Mouse (Mus musculus) ES-E14 (cell line): ENCODE results near the gene Man1c1. TPM values are rescaled to one million over a fixed set of nuclear protein-coding genes. Genes with fewer than 3 reads are reported as not detected.

Source experiments
- DNase-seq: peaks from one replicate; pipeline ENCODE4 v3.0.0-alpha.2; 2013; ENCODE audit warnings: low read depth, low spot score
- H3K27ac ChIP-seq: 2 replicates; pipeline ENCODE4 v1.5.1; 2012; ENCODE audit warnings: low read depth, mild to moderate bottlenecking, low read length, moderate library complexity, mixed read lengths; ENCODE audit not compliant: poor library complexity, insufficient read depth, severe bottlenecking
- H3K36me3 ChIP-seq: 2 replicates; pipeline ENCODE4 v1.6.1; 2012; ENCODE audit warnings: mild to moderate bottlenecking, low read length, moderate library complexity, mixed read lengths; ENCODE audit not compliant: control insufficient read depth, poor library complexity, insufficient read depth, severe bottlenecking
- H3K4me1 ChIP-seq, 2 experiments: fragments of 150-350 bp in 1 of 2; sonication (generic) in 1 of 2; 2 replicates each; pipeline ENCODE4 v1.6.1; 2012; ENCODE audit warnings: low read length in 2 of 2, mild to moderate bottlenecking in 1 of 2, mixed read lengths in 1 of 2; ENCODE audit not compliant: control insufficient read depth in 2 of 2, insufficient read depth in 2 of 2, poor library complexity in 1 of 2
- H3K4me3 ChIP-seq, 2 experiments: fragments of 150-350 bp in 1 of 2; sonication (generic) in 1 of 2; 2 replicates each; pipeline ENCODE4 v1.5.1; 2012; ENCODE audit warnings: low read length in 2 of 2, low read depth in 1 of 2, mild to moderate bottlenecking in 1 of 2, mixed read lengths in 1 of 2; ENCODE audit not compliant: insufficient read depth in 1 of 2, poor library complexity in 1 of 2, severe bottlenecking in 1 of 2
- H3K9ac ChIP-seq: 2 replicates; pipeline ENCODE4 v1.6.1; 2012; ENCODE audit warnings: low read depth, mild to moderate bottlenecking, low read length, mixed read lengths; ENCODE audit not compliant: poor library complexity, insufficient read depth, severe bottlenecking
- H3K9me3 ChIP-seq: fragments of 150-350 bp; sonication (generic); 2 replicates; pipeline ENCODE4 v1.6.1; 2012; ENCODE audit warnings: low read depth, mild to moderate bottlenecking, low read length; ENCODE audit not compliant: control insufficient read depth, insufficient read depth
- CHD2 ChIP-seq: IDR thresholded peaks from 2 replicates; pipeline ENCODE4 v1.6.1; 2014; ENCODE audit warnings: mild to moderate bottlenecking, low read depth, low read length, inconsistent platforms
- HCFC1 ChIP-seq: IDR thresholded peaks from 2 replicates; pipeline ENCODE4 v1.6.1; 2012; ENCODE audit warnings: low read length, inconsistent platforms, borderline replicate concordance; ENCODE audit not compliant: insufficient read depth
- MAFK ChIP-seq: IDR thresholded peaks from 2 replicates; pipeline ENCODE4 v1.6.1; 2014; ENCODE audit warnings: mild to moderate bottlenecking, low read depth, low read length, inconsistent platforms; ENCODE audit not compliant: insufficient read depth
- ZC3H11A ChIP-seq: IDR thresholded peaks from 2 replicates; pipeline ENCODE4 v1.6.1; 2012; ENCODE audit warnings: low read depth, mild to moderate bottlenecking, inconsistent platforms, low read length, borderline replicate concordance
- ZNF384 ChIP-seq: IDR thresholded peaks from 2 replicates; pipeline ENCODE4 v1.6.1; 2012; ENCODE audit warnings: low read depth, low read length, inconsistent platforms
- in situ Hi-C, 2 experiments: fragments of 600-800 bp; cut with MboI; formaldehyde crosslinking; loops; one replicate each; pipeline ENCODE4 v1.15.1; 2025; ENCODE audit warnings: low sequenced_read_pairs in 2 of 2, inconsistent platforms in 1 of 2; ENCODE audit not compliant: unreplicated experiment in 2 of 2
- total RNA-seq: library from RNA; depleted of rRNA; stranded (reverse); fragments of 300-350 nt; gene quantifications from 2 replicates; pipeline ENCODE4 v1.2.3, GENCODE M21; 2012; rRNA removed

Gene Man1c1
- total RNA-seq, 1 experiment, result 6.1 TPM

DNA sequence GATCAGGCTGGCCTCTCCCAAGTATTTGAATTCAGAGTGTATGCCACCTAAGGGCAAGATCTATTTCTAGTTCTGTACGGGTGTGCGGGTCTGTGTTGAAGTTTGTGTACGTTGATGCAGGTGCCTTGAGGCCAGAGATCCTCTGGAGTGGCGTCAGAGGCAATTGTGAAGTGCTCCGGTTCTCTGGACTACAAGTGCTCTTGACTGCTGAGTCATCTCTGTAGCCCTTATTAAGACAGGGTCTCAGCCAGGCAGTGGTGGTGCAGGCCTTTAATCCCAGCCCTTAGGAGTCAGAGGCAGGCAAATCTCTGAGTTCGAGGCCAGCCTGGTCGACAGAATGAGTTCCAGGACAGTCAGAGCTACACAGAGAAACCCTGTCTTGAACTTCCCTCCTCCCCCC, 188.5 kb downstream of the Man1c1 start:
- H3K9me3 ChIP-seq, result no peaks in the 10 kb centered on the region
- no peak for DNase-seq
- no peak overlapping the region for H3K4me3 ChIP-seq
- peaks cover 7% of the 10 kb centered on the region; the same call in 1 of the 2 replicates for H3K36me3 ChIP-seq
- H3K9ac ChIP-seq, result no peak overlapping the region
- no peak overlapping the region for H3K27ac ChIP-seq
- TF ChIP-seq ZNF384 (no peak), MAFK (no peak), CHD2 (no peak), ZC3H11A (no peak), HCFC1 (no peak)
- in situ Hi-C loops, result no loop called here
- H3K4me1 ChIP-seq, result peaks cover 4 to 10% of the 10 kb centered on the region in 2 experiments

DNA sequence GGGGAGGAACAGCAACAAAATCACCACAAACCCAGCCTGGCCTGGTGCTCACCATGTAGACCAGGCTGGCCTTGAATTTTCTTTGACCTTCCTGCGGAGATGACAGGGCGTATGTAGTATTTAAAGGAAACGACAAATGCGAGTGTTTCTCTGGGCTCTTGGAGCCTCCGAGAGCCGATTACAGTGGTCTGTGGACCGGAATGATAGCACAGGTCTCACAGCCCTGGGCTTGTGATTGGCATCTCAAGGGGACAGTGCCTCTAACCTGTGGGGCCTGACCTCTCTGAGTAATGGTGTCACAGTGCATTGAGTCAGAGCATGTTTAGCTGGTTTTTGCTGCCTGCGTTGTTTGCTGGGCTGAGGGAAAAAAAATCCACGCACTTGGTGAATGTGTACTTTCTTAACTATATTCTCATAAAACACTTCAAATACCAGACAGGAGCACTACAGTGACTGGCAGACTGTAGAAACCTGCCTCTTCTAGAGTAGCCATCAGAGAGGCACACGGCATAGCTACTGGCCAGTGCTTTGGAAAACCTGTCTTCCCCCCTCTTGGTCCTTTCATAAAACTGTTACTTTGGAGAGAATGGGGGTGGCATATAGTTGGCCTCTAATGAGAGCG, 189.7 kb downstream of the Man1c1 start:
- in situ Hi-C loops, result no loop called here
- Histone ChIP-seq H3K4me3 (no peak overlapping the region), H3K27ac (no peak overlapping the region; the same call in 1 of the 2 replicates), H3K36me3 (peaks cover 6% of the 10 kb centered on the region; the same call in 1 of the 2 replicates), H3K4me1 (peaks cover 4 to 10% of the 10 kb centered on the region in 2 experiments), H3K9ac (peak overlapping the region; percentile 31; the same call in 1 of the 2 replicates), H3K9me3 (no peaks in the 10 kb centered on the region)
- no peak for TF ChIP-seq CHD2
- TF ChIP-seq HCFC1, result no peak
- TF ChIP-seq ZC3H11A, result no peak
- TF ChIP-seq ZNF384, result no peak
- no peak for TF ChIP-seq MAFK
- DNase-seq, result no peak

DNA sequence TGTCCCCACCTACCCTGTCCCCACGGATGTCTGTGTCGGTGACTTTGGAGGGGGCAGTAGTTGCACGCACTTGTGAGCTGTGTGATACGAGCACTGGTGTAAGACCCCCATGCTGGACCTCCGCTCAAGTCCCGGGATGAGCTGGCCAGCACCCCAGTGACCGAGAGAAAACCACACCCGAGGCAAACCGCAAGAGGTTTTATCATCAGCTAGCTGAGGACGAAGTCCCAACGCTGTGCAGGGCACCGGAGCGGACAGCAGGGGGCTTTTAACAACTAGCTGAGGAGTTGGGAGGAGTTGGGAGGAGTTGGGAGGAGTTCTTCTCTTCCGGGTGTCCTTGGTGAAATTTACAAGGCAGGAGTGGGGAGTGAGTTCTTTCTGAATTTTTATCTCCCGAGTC, 191.3 kb downstream of the Man1c1 start:
- no peak for TF ChIP-seq ZNF384
- TF ChIP-seq HCFC1, result no peak
- TF ChIP-seq MAFK, result no peak
- TF ChIP-seq CHD2, result no peak
- no peak for TF ChIP-seq ZC3H11A
- Histone ChIP-seq H3K9me3 (no peaks in the 10 kb centered on the region), H3K9ac (no peak overlapping the region), H3K4me1 (peaks cover 4 to 10% of the 10 kb centered on the region in 2 experiments), H3K4me3 (peak overlapping the region in 1 of 2 experiments; percentile 39; a peak in 2 of 4 replicates), H3K36me3 (peaks cover 6% of the 10 kb centered on the region; the same call in 1 of the 2 replicates), H3K27ac (no peak overlapping the region)
- DNase-seq, result no peak
- in situ Hi-C loops, result no loop called here

DNA sequence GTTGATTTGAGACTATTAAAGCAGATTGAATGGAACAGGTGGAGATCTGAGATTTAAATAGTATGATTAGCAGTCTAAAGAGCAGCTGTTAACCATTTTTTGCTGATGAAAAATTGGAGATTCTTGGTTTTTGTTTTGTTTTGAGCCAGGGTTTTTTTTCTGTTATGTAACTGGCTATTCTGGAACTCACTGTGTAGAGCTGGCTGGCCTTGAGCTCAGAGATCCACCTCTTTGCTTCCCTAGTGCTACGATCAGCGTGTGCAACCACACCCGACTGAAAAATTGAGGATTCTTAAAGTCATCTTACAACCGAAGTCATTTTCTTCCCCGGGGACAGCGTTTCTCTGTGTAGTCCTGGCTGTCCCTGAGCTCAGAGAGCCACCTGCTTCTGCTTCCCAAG, 192.4 kb downstream of the Man1c1 start:
- TF ChIP-seq CHD2, result no peak
- H3K27ac ChIP-seq, result no peak overlapping the region; the same call in 1 of the 2 replicates
- in situ Hi-C loops, result no loop called here
- H3K4me1 ChIP-seq, result peaks cover 4 to 13% of the 10 kb centered on the region in 2 experiments
- no peaks in the 10 kb centered on the region for H3K9me3 ChIP-seq
- DNase-seq, result no peak
- H3K4me3 ChIP-seq, result peak overlapping the region; percentile 67 to 87
- H3K9ac ChIP-seq, result peak overlapping the region; percentile 80; the same call in 1 of the 2 replicates
- peaks cover 6% of the 10 kb centered on the region; the same call in 1 of the 2 replicates for H3K36me3 ChIP-seq

Other genes with a start within 250 kb of the Man1c1 start
- 322 and 361 TPM in 2 replicates for gene Stmn1, start 236.0 kb downstream of the Man1c1 start, total RNA-seq
- gene Paqr7, start 207.6 kb downstream of the Man1c1 start, total RNA-seq, result 4.8 and 6.9 TPM in 2 replicates
- gene Aunip, start 193.3 kb downstream of the Man1c1 start, total RNA-seq, result 13.7 and 18.3 TPM in 2 replicates
- gene Mtfr1l, start 168.9 kb downstream of the Man1c1 start, total RNA-seq, result 38.2 and 43.7 TPM in 2 replicates
- 5.1 and 8.3 TPM in 2 replicates for gene Selenon, start 152.1 kb downstream of the Man1c1 start, total RNA-seq
- gene Ldlrap1, start 63.7 kb upstream of the Man1c1 start, total RNA-seq, result 15.0 and 16.6 TPM in 2 replicates
- 56.1 and 91.6 TPM in 2 replicates for gene Maco1, start 149.1 kb upstream of the Man1c1 start, total RNA-seq
- 12.4 and 21.0 TPM in 2 replicates for gene Rhd, start 160.2 kb upstream of the Man1c1 start, total RNA-seq
- 118 and 183 TPM in 2 replicates for gene Tmem50a, start 210.7 kb upstream of the Man1c1 start, total RNA-seq
- 93.9 and 130 TPM in 2 replicates for gene Rsrp1, start 219.3 kb upstream of the Man1c1 start, total RNA-seq
- gene Syf2, start 226.6 kb upstream of the Man1c1 start, total RNA-seq, result 68.3 and 76.6 TPM in 2 replicates